8 mouse cellular contexts compared by ENCODE assay signal in genomic region chr1:138963868-138964458, GRCm38 (mm10). TPM values are rescaled to one million over a fixed set of nuclear protein-coding genes. Genes with fewer than 3 reads are reported as not detected.
DNase-seq lines count a peak whose midpoint lies in the region; ATAC-seq and TF ChIP-seq lines count a peak whose summit lies in the region.

No protein-coding gene starts in this region.

- no peaks in the 10 kb centered on the region for H3K27me3 ChIP-seq in myocyte (ENCODE audit: control insufficient read depth, insufficient read depth, insufficient read length)
- no peaks in the 10 kb centered on the region for H3K27me3 ChIP-seq in stomach, embryonic 16.5 days (ENCODE audit: control insufficient read depth, insufficient read depth, low read length)

- no peaks in the 10 kb centered on the region for H3K36me3 ChIP-seq in myocyte (ENCODE audit: control insufficient read depth, insufficient read depth)
- H3K36me3 ChIP-seq in stomach, embryonic 16.5 days (ENCODE audit: control insufficient read depth, insufficient read depth, low read length) = no peaks in the 10 kb centered on the region

- peaks cover 7% of the 10 kb centered on the region for H3K79me2 ChIP-seq in myocyte (ENCODE audit: control insufficient read depth, insufficient read depth)

- H3K4me1 ChIP-seq in stomach, embryonic 16.5 days (ENCODE audit: control insufficient read depth, insufficient read depth, low read length) = peaks cover 6% of the 10 kb centered on the region

- peak overlapping the region; percentile 80 for H3ac ChIP-seq in myocyte (ENCODE audit: control insufficient read depth, insufficient read length)

- H3K4me2 ChIP-seq in myocyte (ENCODE audit: low read depth) = peak overlapping the region; percentile 64
- H3K4me2 ChIP-seq in stomach, embryonic 16.5 days (ENCODE audit: low read depth, low read length) = peak overlapping the region; percentile 73

- no peak for TF ChIP-seq POLR2A in myocyte (IDR thresholded peaks at IDR 0.05; ENCODE audit: insufficient read length, low read depth)

- under 1% methylated on average over 22 of the region's 50 CpGs for whole genome bisulfite sequencing in stomach, embryonic 16.5 days

- peak; percentile 20 for DNase-seq in right cerebral cortex, adult 18-20 months
- DNase-seq in right cerebral cortex, postnatal 36 days (ENCODE audit: low spot score in 2 of 2) = no peak
- DNase-seq in cerebellum, postnatal 10 days = peak; percentile 70 to 71
- DNase-seq in frontal cortex, postnatal 36 days (ENCODE audit: low spot score in 2 of 2) = peak; percentile 41 to 49
- peak; percentile 75 for DNase-seq in induced T-regulatory cell, adult 2 months (ENCODE audit: low read depth)
- peak; percentile 49 for DNase-seq in liver

- H3K27ac ChIP-seq in stomach, embryonic 16.5 days (ENCODE audit: low read length) = peak overlapping the region; percentile 94

- H3K4me3 ChIP-seq in myocyte = peak overlapping the region; percentile 42
- H3K4me3 ChIP-seq in stomach, embryonic 16.5 days (replicated peaks; ENCODE audit: low read length) = peak overlapping the region; percentile 77

- ATAC-seq in stomach, embryonic 16.5 days (ENCODE audit: insufficient read depth, low FRiP score) = peak; percentile 87

- no peaks in the 10 kb centered on the region for H3K9me3 ChIP-seq in stomach, embryonic 16.5 days (replicated peaks; ENCODE audit: control insufficient read depth, low read length)

- H3K9ac ChIP-seq in stomach, embryonic 16.5 days (ENCODE audit: low read length) = peak overlapping the region; percentile 97

TF ChIP-seq in myocyte, 11 proteins besides CTCF, POLR2A, EP300 and RAD21:
- TF ChIP-seq MYOG (IDR thresholded peaks at IDR 0.05; ENCODE audit: control insufficient read depth in 1 of 3, insufficient read depth in 1 of 3, insufficient read length in 2 of 3, low read depth in 2 of 3) (no peak), MYOD1 (IDR thresholded peaks at IDR 0.05; ENCODE audit: control insufficient read depth in 1 of 3, insufficient read length in 2 of 3, low read depth in 2 of 3) (no peak), TCF3 (IDR thresholded peaks at IDR 0.05; ENCODE audit: insufficient read length, low read depth) (no peak), E2F4 (IDR thresholded peaks at IDR 0.05; ENCODE audit: insufficient read depth) (no peak)

RNA-seq across cellular contexts. Expression of gene Dennd1b, which starts 0.7 kb away (rescaled TPM):
- 1.3 TPM for polyA plus RNA-seq in myocyte (2012; fragmentation: generic; extraction: Trizol)
- polyA plus RNA-seq in stomach, embryonic 16.5 days (2015; fragmentation: Nextera tagmentation; extraction: Ambion mirVana) = 5.7 and 7.1 TPM in 2 replicates

Comparison
In these comparisons a context has a peak if more than half of its experiments do, and no peak if none do; other contexts are left out.
1. DNase-seq: peak in right cerebral cortex, adult 18-20 months (single experiment), cerebellum, postnatal 10 days (2 of 2), frontal cortex, postnatal 36 days (2 of 2), induced T-regulatory cell, adult 2 months (single experiment) and liver (single experiment); none in right cerebral cortex, postnatal 36 days (0 of 2).